Mouse (Mus musculus) hindbrain, postnatal 0 days (tissue): ENCODE results near the gene Fnbp1l. TPM values are rescaled to one million over a fixed set of nuclear protein-coding genes. Genes with fewer than 3 reads are reported as not detected.

Source experiments
- ATAC-seq: fragments of 200-750 bp; cut with Nextera tagmentation; 2 replicates; pipeline ENCODE4 v1.8.0; 2017; ENCODE audit warnings: mild to moderate bottlenecking, moderate TSS enrichment, moderate library complexity
- DNase-seq: peaks from one replicate; pipeline ENCODE4 v3.0.0-alpha.2; 2015; ENCODE audit warnings: low spot score
- H3K27ac ChIP-seq: fragments of 300-500 bp; sonication (generic); 2 replicates; pipeline ENCODE4 v1.5.1; 2014; ENCODE audit warnings: mild to moderate bottlenecking
- H3K27me3 ChIP-seq: fragments of 300-500 bp; sonication (generic); 2 replicates; pipeline ENCODE4 v1.6.1; 2014; ENCODE audit warnings: low read length, mixed read lengths; ENCODE audit not compliant: insufficient read depth
- H3K36me3 ChIP-seq: fragments of 300-500 bp; sonication (generic); 2 replicates; pipeline ENCODE4 v1.6.1; 2014; ENCODE audit warnings: low read length, mixed read lengths; ENCODE audit not compliant: insufficient read depth
- H3K4me1 ChIP-seq: fragments of 300-500 bp; sonication (generic); 2 replicates; pipeline ENCODE4 v1.6.1; 2014; ENCODE audit warnings: antibody characterized with exemption, low read length, mixed read lengths; ENCODE audit not compliant: insufficient read depth
- H3K4me2 ChIP-seq: fragments of 300-500 bp; sonication (generic); 2 replicates; pipeline ENCODE4 v1.6.1; 2014; ENCODE audit warnings: low read depth, mild to moderate bottlenecking, low read length, moderate library complexity, mixed read lengths
- H3K4me3 ChIP-seq: fragments of 300-500 bp; sonication (generic); 2 replicates; pipeline ENCODE4 v1.5.1; 2014; ENCODE audit warnings: low read length
- H3K9ac ChIP-seq: fragments of 300-500 bp; sonication (generic); replicated peaks from 2 replicates; pipeline ENCODE4 v1.6.1; 2014; ENCODE audit warnings: mild to moderate bottlenecking, low read length, moderate library complexity, mixed read lengths
- H3K9me3 ChIP-seq: fragments of 300-500 bp; sonication (generic); 2 replicates; pipeline ENCODE4 v1.6.1; 2016; ENCODE audit warnings: low read length, mixed read lengths
- CTCF ChIP-seq: IDR thresholded peaks from 2 replicates; pipeline ENCODE4 v1.5.1; 2016; ENCODE audit warnings: antibody characterized with exemption, control low read depth, low read depth
- WGBS: fragments of 180-500 bp; shearing (Covaris S2); extraction: QIAGEN DNeasy Blood & Tissue Kit; methylation state at CpG from one replicate; pipeline ENCODE4 v1.1.7; 2014; 5-methylcytosine and 5-hydroxymethylcytosine counted together
- polyA plus RNA-seq: library from polyadenylated mRNA; unstranded; fragments of >200 nt; fragmentation: Nextera tagmentation; extraction: Ambion mirVana; gene quantifications from 2 replicates; pipeline ENCODE4 v1.2.1, GENCODE M21; 2015
- total RNA-seq: library from RNA; depleted of rRNA; stranded (reverse); fragments of >200 nt; gene quantifications from 2 replicates; pipeline ENCODE4 v1.2.3, GENCODE M21; 2014

Fnbp1l gene
- total and polyA plus RNA-seq, 2 experiments from 2014 or later, result 73.0 to 146 TPM

- DNase-seq, result peak; percentile 70
- WGBS, result 45% methylated on average over 6 of the region's 6 CpGs
- no peak for TF ChIP-seq CTCF
Observed at GRCm38 (mm10) chr3:122624591-122624990, 5.1 kb upstream of the Fnbp1l start.

DNA sequence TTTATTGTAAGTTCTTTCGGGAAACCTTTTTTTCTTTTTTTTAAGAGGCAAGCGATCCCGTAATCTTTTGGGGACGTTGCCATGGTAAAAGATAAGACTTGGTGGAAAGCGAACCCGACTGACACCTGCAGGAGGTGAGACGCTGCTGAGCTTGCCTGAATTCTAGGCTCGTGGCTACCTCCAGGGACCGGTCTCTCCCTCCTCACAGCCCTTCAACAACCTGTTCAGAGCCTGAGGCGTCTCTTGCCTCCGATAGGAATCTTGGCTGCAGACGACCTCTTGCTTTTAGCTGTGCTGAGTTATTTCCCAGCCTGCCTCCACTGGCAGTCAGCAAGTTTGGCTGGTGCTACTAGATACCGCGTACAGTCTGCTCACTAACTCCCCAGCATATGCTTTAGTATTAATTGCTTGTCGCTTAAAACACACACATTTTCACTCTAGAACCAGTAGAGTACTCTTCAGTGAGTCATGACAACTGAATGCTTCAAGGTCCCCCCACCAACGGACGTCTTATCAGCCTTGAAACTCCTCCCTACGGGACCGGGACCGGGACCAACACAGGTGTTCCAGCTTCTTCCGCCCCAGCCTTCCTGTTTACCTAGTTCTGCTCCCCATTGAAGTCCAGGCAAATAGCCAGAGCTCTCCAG, 893 bp upstream of the Fnbp1l start:
- DNase-seq (peak; percentile 71), ATAC-seq (peak; percentile 33)
- WGBS, result under 1% methylated on average over 21 of the region's 21 CpGs
- peak overlapping the region; percentile 92 for H3K4me3 ChIP-seq
- H3K9me3 ChIP-seq, result no peaks in the 10 kb centered on the region
- peak overlapping the region; percentile 64 for H3K4me2 ChIP-seq
- H3K27me3 ChIP-seq, result no peaks in the 10 kb centered on the region
- H3K27ac ChIP-seq, result peak overlapping the region; percentile 99
- H3K4me1 ChIP-seq, result 0 out of 2 replicates have a peak, but pooled peaks cover 4% of the 10 kb centered on the region
- H3K36me3 ChIP-seq, result no peaks in the 10 kb centered on the region
- TF ChIP-seq CTCF, result peak; percentile 41
- H3K9ac ChIP-seq, result peak overlapping the region; percentile 99

More at GRCm38 (mm10) chr3:122624591-122624990, 5.1 kb upstream of the Fnbp1l start:
- Histone ChIP-seq H3K36me3 (no peaks in the 10 kb centered on the region), H3K9me3 (no peaks in the 10 kb centered on the region), H3K4me1 (0 out of 2 replicates have a peak, but pooled peaks cover 4% of the 10 kb centered on the region), H3K27ac (no peak overlapping the region), H3K4me2 (no peak overlapping the region), H3K9ac (no peak overlapping the region), H3K27me3 (no peaks in the 10 kb centered on the region), H3K4me3 (no peak overlapping the region)
- ATAC-seq, result no peak

DNA sequence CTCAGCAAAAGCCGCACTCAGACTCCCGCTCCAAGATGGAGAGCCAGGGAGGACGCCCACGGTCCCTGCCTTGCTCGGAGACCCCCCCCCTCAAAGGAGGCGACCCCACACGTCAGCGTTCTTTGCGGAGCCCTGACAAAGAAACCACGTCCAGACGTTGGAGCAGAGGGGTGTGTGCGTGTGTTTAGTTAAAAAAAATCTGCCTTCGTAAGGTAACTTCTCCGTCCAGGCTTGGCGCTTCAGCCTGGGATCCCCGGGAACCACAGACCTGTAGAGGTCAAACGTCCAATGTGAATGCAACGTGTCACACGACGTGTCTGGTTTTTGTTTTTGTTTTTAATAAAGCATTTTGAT, 393 bp upstream of the Fnbp1l start:
- peak; percentile 80 for ATAC-seq
- peak overlapping the region; percentile 99 for H3K27ac ChIP-seq
- WGBS, result 0% methylated on average over 20 of the region's 20 CpGs
- H3K36me3 ChIP-seq, result no peaks in the 10 kb centered on the region
- H3K9ac ChIP-seq, result peak overlapping the region; percentile 99
- H3K4me1 ChIP-seq, result 0 out of 2 replicates have a peak, but pooled peaks cover 4% of the 10 kb centered on the region
- no peak for DNase-seq
- H3K4me2 ChIP-seq, result peak overlapping the region; percentile 64
- TF ChIP-seq CTCF, result no peak
- peak overlapping the region; percentile 92 for H3K4me3 ChIP-seq
- H3K27me3 ChIP-seq, result no peaks in the 10 kb centered on the region
- no peaks in the 10 kb centered on the region for H3K9me3 ChIP-seq

- peak; percentile 77 for DNase-seq
- Histone ChIP-seq H3K4me2 (peak overlapping the region; percentile 64), H3K36me3 (no peaks in the 10 kb centered on the region), H3K9ac (peak overlapping the region; percentile 99), H3K27me3 (no peaks in the 10 kb centered on the region), H3K9me3 (no peaks in the 10 kb centered on the region), H3K4me1 (0 out of 2 replicates have a peak, but pooled peaks cover 5% of the 10 kb centered on the region), H3K4me3 (peak overlapping the region; percentile 92), H3K27ac (peak overlapping the region; percentile 99)
- TF ChIP-seq CTCF, result peak; percentile 59
- WGBS, result under 1% methylated on average over 30 of the region's 30 CpGs
- no peak for ATAC-seq
Observed at GRCm38 (mm10) chr3:122618402-122618801, 1.1 kb downstream of the Fnbp1l start.

GRCm38 (mm10) chr3:122617613-122618340, 1.7 kb downstream of the Fnbp1l start:
- 33% methylated on average over 9 of the region's 9 CpGs for WGBS
- H3K4me1 ChIP-seq, result 0 out of 2 replicates have a peak, but pooled peaks cover 7% of the 10 kb centered on the region
- TF ChIP-seq CTCF, result peak; percentile 47

DNA sequence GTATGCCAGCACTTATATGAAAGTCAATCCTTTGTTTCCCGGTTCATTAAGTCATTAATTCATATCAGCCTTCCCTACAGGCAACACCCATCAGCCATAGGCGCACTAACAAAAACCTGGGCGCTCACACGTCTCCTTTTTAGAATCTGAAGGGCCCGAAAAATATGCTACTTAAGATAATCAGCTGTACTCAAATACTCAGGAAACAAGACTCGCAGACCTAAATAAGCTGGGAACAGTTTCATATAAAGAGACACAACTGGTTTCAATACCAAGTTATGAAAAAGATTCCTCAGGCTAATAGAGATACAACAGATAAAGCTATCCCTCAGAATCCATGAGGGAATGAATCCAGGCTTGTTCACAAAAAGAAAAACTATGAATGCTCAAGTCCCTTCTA, 7.0 kb downstream of the Fnbp1l start:
- DNase-seq (no peak), ATAC-seq (no peak)
- WGBS, result 77% methylated on average over 6 of the region's 6 CpGs
- H3K4me3 ChIP-seq, result no peak overlapping the region
- H3K36me3 ChIP-seq, result no peaks in the 10 kb centered on the region
- H3K27me3 ChIP-seq, result no peaks in the 10 kb centered on the region
- H3K9me3 ChIP-seq, result no peaks in the 10 kb centered on the region
- H3K4me1 ChIP-seq, result 0 out of 2 replicates have a peak, but pooled peaks cover 3% of the 10 kb centered on the region
- H3K4me2 ChIP-seq, result no peak overlapping the region
- no peak overlapping the region for H3K27ac ChIP-seq
- no peak for TF ChIP-seq CTCF
- no peak overlapping the region for H3K9ac ChIP-seq

More at GRCm38 (mm10) chr3:122617613-122618340, 1.7 kb downstream of the Fnbp1l start:
- no peaks in the 10 kb centered on the region for H3K9me3 ChIP-seq
- H3K27me3 ChIP-seq, result no peaks in the 10 kb centered on the region
- H3K9ac ChIP-seq, result peak overlapping the region; percentile 99
- H3K4me3 ChIP-seq, result peak overlapping the region; percentile 92
- peak overlapping the region; percentile 64 for H3K4me2 ChIP-seq
- H3K36me3 ChIP-seq, result no peaks in the 10 kb centered on the region
- ATAC-seq, result no peak
- peak; percentile 63 for DNase-seq
- peak overlapping the region; percentile 99 for H3K27ac ChIP-seq

DNA sequence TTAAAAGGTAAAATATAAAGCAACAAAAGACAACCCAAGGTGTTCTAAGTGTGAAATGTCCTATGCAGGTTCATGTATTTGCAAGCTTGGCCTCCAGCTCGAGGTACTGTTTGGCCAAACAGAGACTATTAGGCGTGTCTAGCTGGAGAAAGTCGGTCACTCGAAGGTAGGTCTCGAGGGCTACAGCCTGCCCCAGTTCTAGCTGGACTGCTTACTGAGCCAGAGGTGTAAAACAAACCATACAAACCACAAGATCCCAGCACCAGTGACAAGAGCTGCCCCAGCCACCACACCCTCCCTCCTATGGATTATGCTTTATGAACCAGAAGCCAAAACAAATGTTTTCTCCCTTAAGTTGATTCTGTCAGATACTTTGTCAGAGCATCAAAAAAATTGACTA, 7.8 kb downstream of the Fnbp1l start:
- Histone ChIP-seq H3K4me1 (0 out of 2 replicates have a peak, but pooled peaks cover 3% of the 10 kb centered on the region), H3K27me3 (no peaks in the 10 kb centered on the region), H3K9me3 (no peaks in the 10 kb centered on the region), H3K9ac (no peak overlapping the region), H3K27ac (no peak overlapping the region), H3K4me2 (no peak overlapping the region), H3K4me3 (no peak overlapping the region), H3K36me3 (no peaks in the 10 kb centered on the region)
- WGBS, result 89% methylated on average over 5 of the region's 5 CpGs
- ATAC-seq, result no peak
- TF ChIP-seq CTCF, result no peak
- DNase-seq, result no peak
